Mouse (Mus musculus): Measurements from ENCODE around the gene Opcml.

- TF ChIP-seq EP300 (IDR thresholded peaks at IDR 0.05; ENCODE audit: low read depth): no peak
- TF ChIP-seq CTCF (IDR thresholded peaks at IDR 0.05; ENCODE audit: low read depth): no peak
Measured at GRCm38 (mm10) chr9:27790725-27791638, at the start of gene Opcml.
